Mouse (Mus musculus) forebrain, embryonic 14.5 days (tissue): ENCODE measurements at regions not wholly inside any gene's neighbourhood (a gene's known extent, or its start where the extent isn't known, plus 50 kb on each side); places are given as distances from the start of the nearest gene placed in this dataset.

Source experiments
- ATAC-seq: fragments of 200-750 bp; cut with Nextera tagmentation; 2 replicates; pipeline ENCODE4 v1.8.0; 2017; ENCODE audit warnings: mild to moderate bottlenecking, moderate library complexity
- DNase-seq: peaks from one replicate; pipeline ENCODE4 v3.0.0-alpha.2; 2015; ENCODE audit warnings: low spot score
- H3K27ac ChIP-seq: fragments of 300-500 bp; sonication (generic); 2 replicates; pipeline ENCODE4 v1.5.1; 2014; ENCODE audit warnings: low read depth, mild to moderate bottlenecking, control low read depth, low read length, moderate library complexity
- H3K27me3 ChIP-seq: fragments of 300-500 bp; sonication (generic); replicated peaks from 2 replicates; pipeline ENCODE4 v1.6.1; 2014; ENCODE audit warnings: low read length, control low read depth, mixed read lengths; ENCODE audit not compliant: control insufficient read depth, insufficient read depth
- H3K36me3 ChIP-seq: fragments of 300-500 bp; sonication (generic); 2 replicates; pipeline ENCODE4 v1.6.1; 2014; ENCODE audit warnings: low read length, control low read depth; ENCODE audit not compliant: control insufficient read depth, insufficient read depth
- H3K4me1 ChIP-seq: fragments of 300-500 bp; sonication (generic); 2 replicates; pipeline ENCODE4 v1.6.1; 2014; ENCODE audit warnings: antibody characterized with exemption, low read length, control low read depth; ENCODE audit not compliant: control insufficient read depth, insufficient read depth
- H3K4me2 ChIP-seq: fragments of 300-500 bp; sonication (generic); 2 replicates; pipeline ENCODE4 v1.6.1; 2014; ENCODE audit warnings: mild to moderate bottlenecking, control low read depth, low read length
- H3K4me3 ChIP-seq: fragments of 300-500 bp; sonication (generic); 2 replicates; pipeline ENCODE4 v1.5.1; 2014; ENCODE audit warnings: low read depth, low read length, control low read depth
- H3K9ac ChIP-seq: fragments of 300-500 bp; sonication (generic); 2 replicates; pipeline ENCODE4 v1.6.1; 2014; ENCODE audit warnings: mild to moderate bottlenecking, low read length, control low read depth, moderate library complexity
- H3K9me3 ChIP-seq: fragments of 300-500 bp; sonication (generic); replicated peaks from 2 replicates; pipeline ENCODE4 v1.6.1; 2016; ENCODE audit warnings: low read length, control low read depth, mixed read lengths; ENCODE audit not compliant: control insufficient read depth
- WGBS: fragments of 180-500 bp; shearing (Covaris S2); extraction: QIAGEN DNeasy Blood & Tissue Kit; methylation state at CpG from one replicate; pipeline ENCODE4 v1.1.7; 2014; 5-methylcytosine and 5-hydroxymethylcytosine counted together

GRCm38 (mm10) chr10:87747846-87748552 lies 110.1 kb upstream of the Igf1 start:
- Histone ChIP-seq H3K4me2 (no peak overlapping the region), H3K36me3 (no peaks in the 10 kb centered on the region), H3K9ac (no peak overlapping the region), H3K9me3 (no peaks in the 10 kb centered on the region), H3K27ac (no peak overlapping the region), H3K27me3 (no peaks in the 10 kb centered on the region), H3K4me3 (no peak overlapping the region), H3K4me1 (no peaks in the 10 kb centered on the region)
- ATAC-seq (no peak), DNase-seq (no peak)
- 79% methylated on average over 2 of the region's 2 CpGs for WGBS

GRCm38 (mm10) chr10:87748631-87749193 lies 109.4 kb upstream of the Igf1 start:
- no peak overlapping the region for H3K9ac ChIP-seq
- WGBS: 68% methylated on average over 4 of the region's 4 CpGs

GRCm38 (mm10) chr10:87750321-87750720 lies 107.7 kb upstream of the Igf1 start:
- ATAC-seq: no peak
- no peak overlapping the region for H3K27ac ChIP-seq
- no peak overlapping the region for H3K4me3 ChIP-seq
- no peak overlapping the region for H3K9ac ChIP-seq
- H3K36me3 ChIP-seq: no peaks in the 10 kb centered on the region
- DNase-seq: no peak
- no peaks in the 10 kb centered on the region for H3K4me1 ChIP-seq
- no peaks in the 10 kb centered on the region for H3K27me3 ChIP-seq
- no peak overlapping the region for H3K4me2 ChIP-seq
- H3K9me3 ChIP-seq: no peaks in the 10 kb centered on the region

More at GRCm38 (mm10) chr10:87748631-87749193, 109.4 kb upstream of the Igf1 start:
- H3K4me1 ChIP-seq: no peaks in the 10 kb centered on the region
- no peak overlapping the region for H3K4me2 ChIP-seq
- ATAC-seq (no peak), DNase-seq (peak; percentile 31)
- no peaks in the 10 kb centered on the region for H3K9me3 ChIP-seq
- H3K4me3 ChIP-seq: no peak overlapping the region
- H3K27me3 ChIP-seq: no peaks in the 10 kb centered on the region
- no peak overlapping the region for H3K27ac ChIP-seq
- H3K36me3 ChIP-seq: no peaks in the 10 kb centered on the region

- Histone ChIP-seq H3K4me3 (no peak overlapping the region), H3K9me3 (no peaks in the 10 kb centered on the region), H3K27me3 (no peaks in the 10 kb centered on the region), H3K4me2 (no peak overlapping the region), H3K27ac (no peak overlapping the region), H3K9ac (no peak overlapping the region), H3K4me1 (no peaks in the 10 kb centered on the region), H3K36me3 (no peaks in the 10 kb centered on the region)
- DNase-seq (no peak), ATAC-seq (no peak)
- WGBS: 50% methylated on average over 1 of the region's 1 CpGs
Measured at GRCm38 (mm10) chr10:87750972-87751371, 107.1 kb upstream of the Igf1 start.

- Histone ChIP-seq H3K9ac (no peak overlapping the region), H3K4me1 (no peaks in the 10 kb centered on the region), H3K9me3 (no peaks in the 10 kb centered on the region), H3K27me3 (no peaks in the 10 kb centered on the region), H3K4me3 (no peak overlapping the region), H3K36me3 (no peaks in the 10 kb centered on the region), H3K4me2 (no peak overlapping the region), H3K27ac (no peak overlapping the region)
- no peak for ATAC-seq
- WGBS: 91% methylated on average over 2 of the region's 2 CpGs
- no peak for DNase-seq
Measured at GRCm38 (mm10) chr10:87752117-87752516, 105.9 kb upstream of the Igf1 start.

GRCm38 (mm10) chr10:87753483-87753882 lies 104.6 kb upstream of the Igf1 start:
- H3K9ac ChIP-seq: no peak overlapping the region
- no peak for ATAC-seq
- no peaks in the 10 kb centered on the region for H3K27me3 ChIP-seq
- no peak for DNase-seq
- H3K4me3 ChIP-seq: no peak overlapping the region
- 39% methylated on average over 1 of the region's 1 CpGs for WGBS
- H3K9me3 ChIP-seq: no peaks in the 10 kb centered on the region
- no peaks in the 10 kb centered on the region for H3K4me1 ChIP-seq
- no peak overlapping the region for H3K4me2 ChIP-seq
- H3K27ac ChIP-seq: no peak overlapping the region
- H3K36me3 ChIP-seq: no peaks in the 10 kb centered on the region

GRCm38 (mm10) chr10:87761528-87762030 lies 96.5 kb upstream of the Igf1 start:
- 84% methylated on average over 5 of the region's 5 CpGs for WGBS
- no peak overlapping the region for H3K27ac ChIP-seq
- no peak for ATAC-seq
- no peak overlapping the region for H3K9ac ChIP-seq
- no peaks in the 10 kb centered on the region for H3K36me3 ChIP-seq
- H3K4me2 ChIP-seq: no peak overlapping the region
- no peak for DNase-seq
- H3K9me3 ChIP-seq: no peaks in the 10 kb centered on the region
- H3K4me3 ChIP-seq: no peak overlapping the region
- H3K27me3 ChIP-seq: no peaks in the 10 kb centered on the region
- no peaks in the 10 kb centered on the region for H3K4me1 ChIP-seq

GRCm38 (mm10) chr10:87787521-87787920 lies 70.5 kb upstream of the Igf1 start:
- 78% methylated on average over 4 of the region's 4 CpGs for WGBS
- Histone ChIP-seq H3K4me1 (no peaks in the 10 kb centered on the region), H3K9me3 (no peaks in the 10 kb centered on the region), H3K9ac (no peak overlapping the region), H3K27ac (no peak overlapping the region), H3K4me3 (no peak overlapping the region), H3K36me3 (no peaks in the 10 kb centered on the region), H3K4me2 (no peak overlapping the region), H3K27me3 (no peaks in the 10 kb centered on the region)
- peak; percentile 6 for DNase-seq
- no peak for ATAC-seq

GRCm38 (mm10) chr10:87792346-87792745 lies 65.7 kb upstream of the Igf1 start:
- Histone ChIP-seq H3K27ac (no peak overlapping the region), H3K36me3 (no peaks in the 10 kb centered on the region), H3K4me2 (no peak overlapping the region), H3K4me1 (no peaks in the 10 kb centered on the region), H3K4me3 (no peak overlapping the region), H3K27me3 (no peaks in the 10 kb centered on the region), H3K9me3 (no peaks in the 10 kb centered on the region), H3K9ac (no peak overlapping the region)
- no peak for DNase-seq
- ATAC-seq: no peak
